Mouse (Mus musculus) G1E (cell line): ENCODE results near the gene Slc38a7. TPM values are rescaled to one million over a fixed set of nuclear protein-coding genes. Genes with fewer than 3 reads are reported as not detected.

Source experiments
- ATAC-seq: 2 replicates; pipeline ENCODE4 v1.8.0; 2016; ENCODE audit warnings: mild to moderate bottlenecking; ENCODE audit not compliant: insufficient number of reproducible peaks, poor library complexity, low FRiP score, severe bottlenecking; ENCODE audit errors: extremely low read depth
- DNase-seq: peaks from one replicate; pipeline ENCODE4 v3.0.0; 2012; ENCODE audit warnings: low spot score
- H3K27me3 ChIP-seq: 2 replicates; pipeline ENCODE4 v1.6.1; 2012; ENCODE audit warnings: mild to moderate bottlenecking, low read length, inconsistent platforms; ENCODE audit not compliant: insufficient read depth
- H3K36me3 ChIP-seq: replicated peaks from 2 replicates; pipeline ENCODE3; 2012; ENCODE audit warnings: mild to moderate bottlenecking, inconsistent platforms
- H3K4me1 ChIP-seq: 2 replicates; pipeline ENCODE4 v1.6.1; 2012; ENCODE audit warnings: low read depth, low read length, inconsistent platforms, mixed read lengths; ENCODE audit not compliant: insufficient read depth
- H3K4me3 ChIP-seq: 2 replicates; pipeline ENCODE4 v1.5.1; 2012; ENCODE audit warnings: low read depth, mild to moderate bottlenecking, inconsistent platforms, low read length, moderate library complexity, mixed read lengths
- H3K9me3 ChIP-seq: replicated peaks from 2 replicates; pipeline ENCODE4 v1.6.1; 2012; ENCODE audit warnings: inconsistent platforms
- CTCF ChIP-seq: IDR thresholded peaks from 2 replicates; pipeline ENCODE4 v1.5.1; 2012; ENCODE audit warnings: low read depth, low read length, inconsistent platforms, mixed read lengths
- GATA1 ChIP-seq: IDR thresholded peaks from 2 replicates; pipeline ENCODE4 v1.6.1; 2012; ENCODE audit warnings: borderline replicate concordance, low read length, inconsistent platforms, mixed read lengths
- GATA2 ChIP-seq: IDR thresholded peaks from 2 replicates; pipeline ENCODE4 v1.6.1; 2012; ENCODE audit warnings: low read depth, low read length, inconsistent platforms, borderline replicate concordance
- POLR2AphosphoS5 ChIP-seq: IDR thresholded peaks from 2 replicates; pipeline ENCODE4 v1.6.1; 2012; ENCODE audit warnings: low read depth, low read length, inconsistent platforms; ENCODE audit not compliant: insufficient replicate concordance
- TAL1 ChIP-seq: conservative IDR thresholded peaks from 2 replicates; pipeline ENCODE4 v1.6.1; 2012; ENCODE audit warnings: low read depth, low read length, inconsistent platforms, mixed read lengths
- polyA plus RNA-seq: library from polyadenylated mRNA; stranded (reverse); fragments of >175 nt; gene quantifications from 2 replicates; pipeline ENCODE4 v1.2.3, GENCODE M21; 2012
- total RNA-seq, 2 experiments: library from RNA; stranded (forward) in 1 of 2; stranded (reverse) in 1 of 2; fragments of 200-1000 nt in 1 of 2; fragments of >200 nt in 1 of 2; fragmentation: Nextera tagmentation in 1 of 2; gene quantifications; 2 replicates each; pipeline ENCODE4 v1.2.3; 2014 to 2017

Slc38a7 gene
- total RNA-seq (2014; fragmentation: Nextera tagmentation) (24.6 and 26.4 TPM in 2 replicates), total RNA-seq (2017) (13.3 and 13.8 TPM in 2 replicates), polyA plus RNA-seq (14.3 and 16.1 TPM in 2 replicates)

- H3K9me3 ChIP-seq, result peaks cover 2% of the 10 kb centered on the region
- H3K27me3 ChIP-seq, result no peaks in the 10 kb centered on the region
- ATAC-seq (peak; percentile 95), DNase-seq (peak; percentile 81)
- TF ChIP-seq POLR2AphosphoS5, result no peak
- no peak for TF ChIP-seq GATA2
- no peak for TF ChIP-seq TAL1
- no peak for TF ChIP-seq CTCF
- no peak for TF ChIP-seq GATA1
- peak within 1 kb of the TSS; percentile 77 for H3K4me3 ChIP-seq
- peaks cover 26% of the 10 kb centered on the region for H3K36me3 ChIP-seq
- peaks cover 37% of the 10 kb centered on the region for H3K4me1 ChIP-seq
Measured at GRCm38 (mm10) chr8:95853102-95853843, at the start of gene Slc38a7. Gene Slc38a7, minus strand, starts transcription at chr8:95853539.

GRCm38 (mm10) chr8:95901864-95902263 is 48.5 kb upstream of the Slc38a7 start:
- Histone ChIP-seq H3K27me3 (peaks cover 26% of the 10 kb centered on the region), H3K9me3 (no peaks in the 10 kb centered on the region), H3K4me3 (no peak overlapping the region), H3K4me1 (0 out of 2 replicates have a peak, but pooled peaks cover 4% of the 10 kb centered on the region), H3K36me3 (no peaks in the 10 kb centered on the region)
- no peak for DNase-seq
- TF ChIP-seq GATA1, result no peak
- TF ChIP-seq GATA2, result no peak
- ATAC-seq, result no peak

- no peaks in the 10 kb centered on the region for H3K36me3 ChIP-seq
- H3K9me3 ChIP-seq, result no peaks in the 10 kb centered on the region
- no peak for DNase-seq
- peaks cover 10% of the 10 kb centered on the region for H3K27me3 ChIP-seq
- H3K4me3 ChIP-seq, result no peak overlapping the region
- ATAC-seq, result no peak
- no peaks in the 10 kb centered on the region; the same call in 1 of the 2 replicates for H3K4me1 ChIP-seq
- TF ChIP-seq POLR2AphosphoS5, result no peak
- no peak for TF ChIP-seq GATA2
- TF ChIP-seq TAL1, result no peak
- TF ChIP-seq GATA1, result no peak
- no peak for TF ChIP-seq CTCF
Measured at GRCm38 (mm10) chr8:95893701-95894100, 40.4 kb upstream of the Slc38a7 start.

- peak; percentile 90 for TF ChIP-seq CTCF
- no peak for TF ChIP-seq GATA2
- no peak for TF ChIP-seq POLR2AphosphoS5
- TF ChIP-seq GATA1, result no peak
- H3K36me3 ChIP-seq, result peaks cover 28% of the 10 kb centered on the region
- H3K4me1 ChIP-seq, result peaks cover 43% of the 10 kb centered on the region
- H3K27me3 ChIP-seq, result 0 out of 2 replicates have a peak, but pooled peaks cover 3% of the 10 kb centered on the region
- H3K4me3 ChIP-seq, result peak within 1 kb of the TSS; percentile 97
- ATAC-seq, result peak; percentile 88
- DNase-seq, result peak; percentile 72
- no peaks in the 10 kb centered on the region for H3K9me3 ChIP-seq
Measured at GRCm38 (mm10) chr8:95888285-95889136, 35.2 kb upstream of the Slc38a7 start, which contains the start of gene Got2. Gene Got2, minus strand, starts transcription at chr8:95888547.

- ATAC-seq, result peak; percentile 81
- TF ChIP-seq GATA1 (no peak), TAL1 (no peak), GATA2 (no peak), CTCF (no peak), POLR2AphosphoS5 (no peak)
- Histone ChIP-seq H3K4me3 (peak overlapping the region; percentile 97), H3K27me3 (0 out of 2 replicates have a peak, but pooled peaks cover 3% of the 10 kb centered on the region), H3K36me3 (peaks cover 33% of the 10 kb centered on the region), H3K4me1 (peaks cover 46% of the 10 kb centered on the region), H3K9me3 (no peaks in the 10 kb centered on the region)
- peak; percentile 75 for DNase-seq
Measured at GRCm38 (mm10) chr8:95887578-95888284, 34.4 kb upstream of the Slc38a7 start.
